Mouse (Mus musculus): ENCODE results near the gene Gtf2ird1. TPM values are rescaled to one million over a fixed set of nuclear protein-coding genes. Genes with fewer than 3 reads are reported as not detected.
"Not testable (repeated sequence)": the region's sequence is repeated elsewhere in the genome, so short reads cannot be mapped to it uniquely, and the experiment has no call there.

Gene Gtf2ird1
- polyA plus RNA-seq, 1 experiment from 2014 or later = 48.2 TPM

DNA sequence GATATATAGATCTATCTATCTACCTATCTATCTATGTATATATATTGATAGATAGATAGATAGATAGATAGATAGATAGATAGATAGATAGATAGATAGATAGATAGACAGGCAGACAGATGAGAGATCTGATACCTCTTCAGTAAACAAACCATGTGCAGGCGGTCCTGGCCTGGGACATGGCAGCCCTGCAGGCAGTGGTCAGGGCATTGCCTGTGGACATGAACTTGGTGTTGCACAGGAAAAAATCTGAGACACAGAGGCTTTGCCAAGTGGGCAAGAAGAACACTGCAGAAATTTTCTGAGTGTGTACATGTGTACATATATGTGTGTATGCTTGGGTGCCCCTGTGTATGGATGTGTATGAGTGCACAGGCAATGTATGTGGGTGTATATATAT lies 26.8 kb upstream of the Gtf2ird1 start:
- Histone ChIP-seq H3K4me3 (ENCODE audit: low read length) (no peak overlapping the region), H3K27ac (ENCODE audit: low read length) (no peak overlapping the region), H3K9me3 (replicated peaks; ENCODE audit: control insufficient read depth, low read length) (no peaks in the 10 kb centered on the region), H3K4me1 (ENCODE audit: control insufficient read depth, insufficient read depth, low read length) (no peaks in the 10 kb centered on the region; the same call in 1 of the 2 replicates), H3K27me3 (ENCODE audit: control insufficient read depth, insufficient read depth, low read length) (no peaks in the 10 kb centered on the region), H3K36me3 (ENCODE audit: control insufficient read depth, insufficient read depth) (no peaks in the 10 kb centered on the region), H3K4me2 (ENCODE audit: low read depth, low read length) (no peak overlapping the region), H3K9ac (ENCODE audit: low read length) (no peak overlapping the region)
- ATAC-seq (replicated peaks; ENCODE audit: extremely low read depth, insufficient read depth, low FRiP score) = no peak
- 71% methylated on average over 1 of the region's 1 CpGs for WGBS

DNA sequence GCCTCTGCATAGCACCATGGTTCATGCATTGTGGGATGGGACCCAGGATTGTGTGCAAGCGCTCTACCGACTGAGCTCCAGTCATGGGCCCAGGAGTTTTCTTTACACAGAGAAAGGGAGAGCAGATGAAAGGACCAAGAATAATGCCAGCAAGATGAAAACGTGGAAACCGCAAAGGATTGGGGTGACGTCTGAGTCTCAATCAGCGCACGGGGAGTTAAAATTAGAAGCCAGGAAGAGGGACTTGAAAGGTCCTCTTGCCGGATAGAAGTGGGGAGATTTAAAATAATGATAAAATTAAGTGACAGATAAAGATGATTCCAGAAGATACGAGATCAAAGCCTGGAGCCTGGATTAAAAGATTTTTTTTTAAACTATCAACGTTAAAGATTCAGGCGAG lies 25.8 kb upstream of the Gtf2ird1 start:
- H3K27me3 ChIP-seq (ENCODE audit: control insufficient read depth, insufficient read depth, low read length) = no peaks in the 10 kb centered on the region
- H3K9me3 ChIP-seq (replicated peaks; ENCODE audit: control insufficient read depth, low read length) = no peaks in the 10 kb centered on the region
- H3K9ac ChIP-seq (ENCODE audit: low read length) = no peak overlapping the region
- H3K4me2 ChIP-seq (ENCODE audit: low read depth, low read length) = no peak overlapping the region
- no peak for ATAC-seq (replicated peaks; ENCODE audit: extremely low read depth, insufficient read depth, low FRiP score)
- no peak overlapping the region for H3K27ac ChIP-seq (ENCODE audit: low read length)
- no peaks in the 10 kb centered on the region for H3K36me3 ChIP-seq (ENCODE audit: control insufficient read depth, insufficient read depth)
- H3K4me3 ChIP-seq (ENCODE audit: low read length) = no peak overlapping the region
- no peaks in the 10 kb centered on the region; the same call in 1 of the 2 replicates for H3K4me1 ChIP-seq (ENCODE audit: control insufficient read depth, insufficient read depth, low read length)
- 46% methylated on average over 11 of the region's 11 CpGs for WGBS

DNA sequence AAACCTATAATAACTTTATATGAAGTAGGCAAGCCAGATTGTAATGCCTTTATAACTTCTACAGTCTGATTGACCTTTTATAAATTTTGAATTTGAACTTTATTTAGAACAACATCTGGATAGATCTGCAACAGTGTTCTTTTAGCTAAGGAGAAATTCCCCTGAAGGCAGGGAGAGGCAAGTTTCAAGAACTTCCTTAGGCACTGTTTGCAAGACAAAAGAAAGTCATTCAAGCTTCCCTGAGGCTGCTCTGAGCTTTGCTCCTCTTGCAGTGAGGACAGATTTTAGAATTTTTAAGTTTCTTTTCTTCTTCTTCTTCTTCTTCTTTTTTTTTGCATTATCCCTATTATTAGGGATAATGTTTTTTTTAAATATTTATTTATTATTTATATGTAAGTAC lies 22.4 kb upstream of the Gtf2ird1 start:
- not testable (repeated sequence) for H3K27me3 ChIP-seq (ENCODE audit: control insufficient read depth, insufficient read depth, low read length); H3K4me2 ChIP-seq (ENCODE audit: low read depth, low read length); H3K9me3 ChIP-seq (replicated peaks; ENCODE audit: control insufficient read depth, low read length); H3K36me3 ChIP-seq (ENCODE audit: control insufficient read depth, insufficient read depth); ATAC-seq (replicated peaks; ENCODE audit: extremely low read depth, insufficient read depth, low FRiP score); H3K4me1 ChIP-seq (ENCODE audit: control insufficient read depth, insufficient read depth, low read length); H3K4me3 ChIP-seq (ENCODE audit: low read length); H3K27ac ChIP-seq (ENCODE audit: low read length); H3K9ac ChIP-seq (ENCODE audit: low read length)

DNA sequence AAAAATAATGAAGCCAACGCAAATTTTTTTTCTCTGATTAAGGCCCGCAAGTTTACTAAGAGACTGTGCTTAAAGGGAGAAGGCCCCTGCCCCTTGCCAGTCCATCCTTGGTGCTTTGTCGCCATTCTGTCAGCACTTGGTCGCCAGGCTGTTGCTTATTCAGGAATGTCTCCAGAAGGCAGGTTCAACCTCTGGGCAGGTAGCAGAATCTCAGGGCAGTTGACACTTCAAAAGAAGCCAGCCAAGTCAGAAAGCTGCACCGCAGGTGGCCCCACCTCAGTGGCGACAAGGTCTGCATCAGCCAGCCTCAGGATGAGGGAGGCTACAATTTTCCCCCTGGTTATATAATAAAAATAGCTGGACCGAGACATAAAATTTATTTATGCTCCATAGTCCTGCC lies 19.2 kb upstream of the Gtf2ird1 start:
- H3K4me1 ChIP-seq (ENCODE audit: control insufficient read depth, insufficient read depth, low read length); H3K36me3 ChIP-seq (ENCODE audit: control insufficient read depth, insufficient read depth); ATAC-seq (replicated peaks; ENCODE audit: extremely low read depth, insufficient read depth, low FRiP score); H3K9ac ChIP-seq (ENCODE audit: low read length); H3K4me2 ChIP-seq (ENCODE audit: low read depth, low read length); H3K27me3 ChIP-seq (ENCODE audit: control insufficient read depth, insufficient read depth, low read length); H3K27ac ChIP-seq (ENCODE audit: low read length); H3K4me3 ChIP-seq (ENCODE audit: low read length); H3K9me3 ChIP-seq (replicated peaks; ENCODE audit: control insufficient read depth, low read length): not testable (repeated sequence)
- 86% methylated on average over 7 of the region's 7 CpGs for WGBS

DNA sequence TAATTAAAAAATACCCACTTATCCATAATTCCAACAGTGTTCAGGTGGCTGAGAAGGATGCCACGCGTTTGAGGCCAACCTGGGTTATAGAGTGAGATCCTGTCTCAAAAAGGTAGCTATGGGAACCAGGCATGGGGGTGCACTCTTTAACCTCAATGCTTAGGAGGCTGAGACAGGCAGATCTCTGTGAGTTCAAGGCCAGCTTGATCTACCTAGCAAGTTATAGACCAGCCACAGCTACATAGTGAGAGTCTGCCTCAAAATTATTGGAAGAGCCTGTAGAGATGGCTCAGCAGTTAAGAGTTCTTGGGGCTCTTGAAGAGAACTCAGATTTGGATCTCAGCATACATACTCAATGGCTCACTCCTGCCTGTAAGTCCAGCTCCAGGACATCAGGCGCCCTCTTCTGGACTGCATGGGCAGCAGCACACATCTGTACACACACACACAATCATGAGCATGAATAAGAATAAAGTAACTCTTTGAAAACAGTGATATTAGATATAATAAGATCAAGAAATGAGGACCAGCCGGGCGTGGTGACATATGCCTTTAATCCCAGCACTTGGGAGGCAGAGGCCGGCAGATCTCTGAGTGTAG lies 18.6 kb upstream of the Gtf2ird1 start:
- no peak for ATAC-seq (replicated peaks; ENCODE audit: extremely low read depth, insufficient read depth, low FRiP score)
- WGBS = 91% methylated on average over 6 of the region's 6 CpGs
- no peak overlapping the region for H3K4me2 ChIP-seq (ENCODE audit: low read depth, low read length)

DNA sequence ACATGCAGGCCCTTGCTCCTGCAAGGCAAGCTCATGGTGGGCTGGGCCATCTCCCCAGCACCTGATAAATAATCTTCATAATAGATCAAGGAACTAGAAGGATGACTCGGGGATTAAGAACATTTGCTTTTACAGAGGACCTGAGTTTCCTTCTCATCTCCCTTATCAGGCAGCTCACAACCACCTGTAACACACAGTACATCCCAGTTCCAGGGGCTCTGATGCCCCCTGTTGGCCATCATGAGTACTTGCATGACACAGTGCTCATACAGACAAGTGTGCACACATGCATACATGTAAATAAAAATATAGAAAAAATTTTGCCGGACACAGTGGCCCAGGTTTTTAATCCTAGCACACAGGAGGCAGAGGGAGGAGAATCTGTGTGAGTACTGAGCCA lies 17.4 kb upstream of the Gtf2ird1 start:
- H3K9me3 ChIP-seq (replicated peaks; ENCODE audit: control insufficient read depth, low read length) = peaks cover 4% of the 10 kb centered on the region; the same call in 1 of the 2 replicates
- H3K27me3 ChIP-seq (ENCODE audit: control insufficient read depth, insufficient read depth, low read length) = no peaks in the 10 kb centered on the region
- no peak overlapping the region for H3K27ac ChIP-seq (ENCODE audit: low read length)
- no peaks in the 10 kb centered on the region for H3K36me3 ChIP-seq (ENCODE audit: control insufficient read depth, insufficient read depth)
- no peak overlapping the region for H3K9ac ChIP-seq (ENCODE audit: low read length)
- no peak overlapping the region for H3K4me2 ChIP-seq (ENCODE audit: low read depth, low read length)
- no peak for ATAC-seq (replicated peaks; ENCODE audit: extremely low read depth, insufficient read depth, low FRiP score)
- no peak overlapping the region for H3K4me3 ChIP-seq (ENCODE audit: low read length)
- 80% methylated on average over 2 of the region's 2 CpGs for WGBS
- no peaks in the 10 kb centered on the region for H3K4me1 ChIP-seq (ENCODE audit: control insufficient read depth, insufficient read depth, low read length)

More for the DNA sequence above, 18.6 kb upstream of the Gtf2ird1 start:
- Histone ChIP-seq H3K4me3 (ENCODE audit: low read length) (no peak overlapping the region), H3K27ac (ENCODE audit: low read length) (no peak overlapping the region), H3K27me3 (ENCODE audit: control insufficient read depth, insufficient read depth, low read length) (no peaks in the 10 kb centered on the region), H3K4me1 (ENCODE audit: control insufficient read depth, insufficient read depth, low read length) (no peaks in the 10 kb centered on the region), H3K9me3 (replicated peaks; ENCODE audit: control insufficient read depth, low read length) (peaks cover 4% of the 10 kb centered on the region; the same call in 1 of the 2 replicates), H3K36me3 (ENCODE audit: control insufficient read depth, insufficient read depth) (no peaks in the 10 kb centered on the region), H3K9ac (ENCODE audit: low read length) (no peak overlapping the region)

DNA sequence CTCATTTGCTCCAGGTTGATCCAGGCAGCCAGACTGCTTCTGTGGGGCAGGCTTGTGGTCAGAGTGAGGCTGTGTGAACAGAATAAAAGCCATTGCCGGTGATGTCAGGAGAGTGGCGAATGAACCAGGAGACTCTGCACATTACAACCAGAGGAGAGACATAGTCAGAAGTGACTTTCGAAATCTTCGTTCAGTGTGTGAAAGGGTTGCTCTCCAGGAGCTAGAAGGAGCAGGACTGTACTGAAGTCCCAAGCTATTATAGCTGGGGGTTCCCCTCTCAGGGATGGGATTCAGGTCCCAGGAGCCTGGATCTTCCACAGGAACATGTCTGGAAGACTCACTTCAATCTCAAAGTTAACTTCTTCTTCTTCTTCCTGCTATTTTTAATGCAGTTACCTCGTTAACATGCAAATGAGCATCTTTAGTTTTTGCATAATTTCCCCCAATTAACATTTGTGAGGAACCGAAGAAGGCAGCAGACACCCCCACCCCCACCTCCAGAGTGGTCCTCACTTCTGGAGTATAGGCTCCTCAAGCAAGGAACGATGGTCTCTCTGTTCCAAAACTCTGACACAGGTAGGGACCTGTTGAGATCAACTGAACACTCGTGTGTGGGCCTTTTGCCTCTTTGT lies 14.1 kb upstream of the Gtf2ird1 start:
- Histone ChIP-seq H3K27ac (ENCODE audit: low read length) (no peak overlapping the region), H3K9me3 (replicated peaks; ENCODE audit: control insufficient read depth, low read length) (peaks cover 4% of the 10 kb centered on the region; the same call in 1 of the 2 replicates), H3K4me1 (ENCODE audit: control insufficient read depth, insufficient read depth, low read length) (no peaks in the 10 kb centered on the region), H3K36me3 (ENCODE audit: control insufficient read depth, insufficient read depth) (no peaks in the 10 kb centered on the region), H3K27me3 (ENCODE audit: control insufficient read depth, insufficient read depth, low read length) (no peaks in the 10 kb centered on the region), H3K9ac (ENCODE audit: low read length) (no peak overlapping the region), H3K4me2 (ENCODE audit: low read depth, low read length) (no peak overlapping the region), H3K4me3 (ENCODE audit: low read length) (no peak overlapping the region)
- 82% methylated on average over 8 of the region's 8 CpGs for WGBS
- no peak for ATAC-seq (replicated peaks; ENCODE audit: extremely low read depth, insufficient read depth, low FRiP score)

DNA sequence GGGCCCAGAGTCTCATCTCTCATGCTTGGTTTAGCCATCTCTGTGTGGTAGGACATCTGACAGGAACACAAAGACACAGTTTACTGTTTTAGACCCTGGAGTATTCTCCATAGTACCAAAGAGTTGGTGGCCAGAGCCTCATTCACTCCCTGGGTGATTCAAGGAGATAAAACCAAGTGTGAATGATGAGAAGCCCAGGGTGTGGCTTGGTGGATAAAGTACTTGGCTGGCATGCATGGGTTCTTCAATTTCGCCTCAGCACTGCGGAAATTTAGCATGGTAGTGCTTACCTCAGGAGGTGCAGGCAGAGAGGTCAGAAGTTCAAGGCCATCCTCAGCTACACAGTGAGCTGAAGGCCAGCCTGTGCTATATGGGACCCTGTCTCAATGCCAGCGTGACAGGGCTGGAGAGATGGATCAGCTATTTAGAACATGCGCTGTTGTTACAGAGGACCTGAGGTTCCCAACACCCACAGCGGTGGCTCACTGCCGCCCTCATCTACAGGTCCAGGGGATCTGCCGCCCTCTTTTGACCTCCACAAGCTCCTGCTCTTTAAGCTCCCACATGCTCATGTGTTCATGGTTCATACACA lies 13.1 kb upstream of the Gtf2ird1 start:
- H3K27me3 ChIP-seq (ENCODE audit: control insufficient read depth, insufficient read depth, low read length) = no peaks in the 10 kb centered on the region
- ATAC-seq (replicated peaks; ENCODE audit: extremely low read depth, insufficient read depth, low FRiP score) = no peak
- WGBS = 82% methylated on average over 7 of the region's 7 CpGs
- no peak overlapping the region for H3K4me2 ChIP-seq (ENCODE audit: low read depth, low read length)
- no peaks in the 10 kb centered on the region for H3K4me1 ChIP-seq (ENCODE audit: control insufficient read depth, insufficient read depth, low read length)
- no peak overlapping the region for H3K4me3 ChIP-seq (ENCODE audit: low read length)
- H3K9ac ChIP-seq (ENCODE audit: low read length) = no peak overlapping the region
- no peaks in the 10 kb centered on the region for H3K9me3 ChIP-seq (replicated peaks; ENCODE audit: control insufficient read depth, low read length)
- H3K27ac ChIP-seq (ENCODE audit: low read length) = no peak overlapping the region
- no peaks in the 10 kb centered on the region for H3K36me3 ChIP-seq (ENCODE audit: control insufficient read depth, insufficient read depth)

DNA sequence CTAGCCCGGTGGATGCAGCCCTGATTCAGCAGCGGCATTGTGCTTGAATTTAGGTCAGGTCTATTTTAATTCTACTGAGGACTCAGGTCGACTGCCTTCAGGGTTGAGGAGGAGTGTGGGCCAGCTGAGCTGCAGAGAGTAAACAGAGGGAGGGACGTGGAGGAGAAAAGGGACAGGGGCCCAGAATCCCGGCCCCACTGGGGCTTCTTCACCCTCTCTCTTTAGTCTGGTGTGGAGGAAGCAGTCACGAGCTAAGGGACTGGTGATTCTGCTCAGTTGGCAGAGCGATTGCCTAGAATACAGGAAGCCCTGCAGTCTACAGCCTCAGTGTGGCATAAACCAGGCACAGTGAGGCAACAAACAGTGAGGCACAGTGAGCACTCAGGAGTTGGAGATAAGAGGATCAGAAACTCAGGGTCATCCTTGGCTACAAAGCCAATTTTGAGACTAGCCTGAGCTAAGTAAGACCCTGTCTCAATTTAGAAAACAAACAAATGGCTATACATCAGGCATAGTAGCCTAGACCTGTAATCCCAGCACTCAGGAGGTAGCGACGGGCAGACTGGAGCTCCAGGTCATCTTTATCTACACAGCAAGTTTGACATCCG lies 11.7 kb upstream of the Gtf2ird1 start:
- no peaks in the 10 kb centered on the region for H3K36me3 ChIP-seq (ENCODE audit: control insufficient read depth, insufficient read depth)
- ATAC-seq (replicated peaks; ENCODE audit: extremely low read depth, insufficient read depth, low FRiP score) = no peak
- 62% methylated on average over 10 of the region's 10 CpGs for WGBS
- no peaks in the 10 kb centered on the region for H3K9me3 ChIP-seq (replicated peaks; ENCODE audit: control insufficient read depth, low read length)
- H3K9ac ChIP-seq (ENCODE audit: low read length) = no peak overlapping the region
- no peaks in the 10 kb centered on the region for H3K27me3 ChIP-seq (ENCODE audit: control insufficient read depth, insufficient read depth, low read length)
- no peak overlapping the region for H3K4me3 ChIP-seq (ENCODE audit: low read length)
- no peaks in the 10 kb centered on the region for H3K4me1 ChIP-seq (ENCODE audit: control insufficient read depth, insufficient read depth, low read length)
- H3K27ac ChIP-seq (ENCODE audit: low read length) = no peak overlapping the region
- no peak overlapping the region for H3K4me2 ChIP-seq (ENCODE audit: low read depth, low read length)

Measured in heart, embryonic 16.5 days (tissue).